Mouse (Mus musculus) heart, embryonic 16.5 days (tissue): Measurements from ENCODE around the gene Myo10. TPM values are rescaled to one million over a fixed set of nuclear protein-coding genes. Genes with fewer than 3 reads are reported as not detected.
"Not testable (repeated sequence)": the region's sequence is repeated elsewhere in the genome, so short reads cannot be mapped to it uniquely, and the experiment has no call there.

ENCODE experiments used
- ATAC-seq: fragments of 200-750 bp; cut with Nextera tagmentation; replicated peaks from 2 replicates; pipeline ENCODE4 v1.8.0; 2017; ENCODE audit warnings: moderate number of reproducible peaks; ENCODE audit not compliant: insufficient read depth, low FRiP score; ENCODE audit errors: extremely low read depth
- H3K27ac ChIP-seq: fragments of 300-500 bp; sonication (generic); 2 replicates; pipeline ENCODE4 v1.5.1; 2014; ENCODE audit warnings: mild to moderate bottlenecking, low read length, control low read depth, moderate library complexity
- H3K27me3 ChIP-seq: fragments of 300-500 bp; sonication (generic); 2 replicates; pipeline ENCODE4 v1.6.1; 2014; ENCODE audit warnings: low read length, mixed read lengths; ENCODE audit not compliant: control insufficient read depth, insufficient read depth
- H3K36me3 ChIP-seq: fragments of 300-500 bp; sonication (generic); 2 replicates; pipeline ENCODE4 v1.6.1; 2014; ENCODE audit not compliant: control insufficient read depth, insufficient read depth
- H3K4me1 ChIP-seq: fragments of 300-500 bp; sonication (generic); 2 replicates; pipeline ENCODE4 v1.6.1; 2014; ENCODE audit warnings: low read length, mixed read lengths; ENCODE audit not compliant: control insufficient read depth, insufficient read depth
- H3K4me2 ChIP-seq: fragments of 300-500 bp; sonication (generic); 2 replicates; pipeline ENCODE4 v1.6.1; 2014; ENCODE audit warnings: low read depth, mild to moderate bottlenecking, control low read depth, low read length
- H3K4me3 ChIP-seq: fragments of 300-500 bp; sonication (generic); 2 replicates; pipeline ENCODE4 v1.5.1; 2014; ENCODE audit warnings: mild to moderate bottlenecking, control low read depth, low read length
- H3K9ac ChIP-seq: fragments of 300-500 bp; sonication (generic); 2 replicates; pipeline ENCODE4 v1.6.1; 2014; ENCODE audit warnings: low read length, control low read depth
- H3K9me3 ChIP-seq: fragments of 300-500 bp; sonication (generic); replicated peaks from 2 replicates; pipeline ENCODE4 v1.6.1; 2016; ENCODE audit warnings: low read length; ENCODE audit not compliant: control insufficient read depth
- WGBS: fragments of 180-500 bp; shearing (Covaris S2); extraction: QIAGEN DNeasy Blood & Tissue Kit; methylation state at CpG from one replicate; pipeline ENCODE4 v1.1.7; 2014; 5-methylcytosine and 5-hydroxymethylcytosine counted together
- polyA plus RNA-seq: library from polyadenylated mRNA; unstranded; fragments of >200 nt; fragmentation: Nextera tagmentation; extraction: Ambion mirVana; gene quantifications from 2 replicates; pipeline ENCODE4 v1.2.1, GENCODE M21; 2015

The Myo10 gene
- polyA plus RNA-seq, 1 experiment from 2014 or later = 14.9 TPM

DNA sequence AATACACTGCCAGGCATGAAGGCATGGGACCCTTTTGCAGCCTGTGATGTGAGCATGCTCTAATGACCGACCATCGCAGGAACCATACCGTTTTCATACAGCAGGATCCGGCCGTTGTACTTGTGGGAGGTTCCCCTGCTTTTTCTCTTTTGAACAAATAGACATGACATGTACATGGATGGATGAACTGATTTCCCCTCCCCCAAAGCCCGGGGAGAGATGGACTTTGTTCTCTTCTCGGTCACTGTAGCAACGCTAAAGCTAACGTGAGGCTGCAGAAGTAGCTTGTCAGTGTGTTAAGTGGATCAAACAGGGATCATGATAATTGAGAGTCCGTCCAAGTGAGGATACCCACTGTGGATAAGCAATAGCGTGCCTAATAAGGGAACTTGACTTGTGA lies 93.7 kb downstream of the Myo10 start:
- H3K4me2 ChIP-seq = no peak overlapping the region
- no peak for ATAC-seq
- H3K4me1 ChIP-seq = peaks cover 9% of the 10 kb centered on the region
- H3K27ac ChIP-seq = no peak overlapping the region
- H3K4me3 ChIP-seq = no peak overlapping the region
- H3K36me3 ChIP-seq = no peaks in the 10 kb centered on the region
- WGBS = 70% methylated on average over 11 of the region's 11 CpGs
- no peaks in the 10 kb centered on the region for H3K9me3 ChIP-seq
- H3K9ac ChIP-seq = no peak overlapping the region
- H3K27me3 ChIP-seq = no peaks in the 10 kb centered on the region

DNA sequence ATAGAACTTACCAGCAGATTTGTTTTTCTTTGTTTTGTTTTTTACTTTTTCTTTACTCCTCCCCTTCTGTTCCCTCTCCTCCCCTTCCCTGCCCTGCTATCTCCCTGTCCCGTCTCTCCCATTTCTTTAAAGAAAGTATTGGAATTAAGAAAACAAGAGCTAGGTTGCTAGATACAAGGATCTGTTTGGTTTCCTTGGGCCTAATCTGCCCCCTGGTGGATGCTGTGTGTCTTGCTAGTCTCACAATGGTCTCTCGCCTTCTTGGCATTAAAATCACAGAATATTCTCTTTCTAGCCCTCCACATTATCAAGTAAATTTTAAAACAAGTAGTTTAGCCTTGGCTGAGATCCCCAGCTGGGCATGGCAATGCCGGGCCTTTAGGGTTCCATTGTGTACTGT lies 94.7 kb downstream of the Myo10 start:
- Histone ChIP-seq H3K4me3 (no peak overlapping the region), H3K27me3 (no peaks in the 10 kb centered on the region), H3K36me3 (no peaks in the 10 kb centered on the region), H3K4me2 (no peak overlapping the region), H3K9me3 (no peaks in the 10 kb centered on the region), H3K4me1 (peaks cover 9% of the 10 kb centered on the region), H3K27ac (no peak overlapping the region), H3K9ac (no peak overlapping the region)
- no peak; the same call in 1 of the 2 replicates for ATAC-seq
- WGBS = 24% methylated on average over 3 of the region's 3 CpGs

DNA sequence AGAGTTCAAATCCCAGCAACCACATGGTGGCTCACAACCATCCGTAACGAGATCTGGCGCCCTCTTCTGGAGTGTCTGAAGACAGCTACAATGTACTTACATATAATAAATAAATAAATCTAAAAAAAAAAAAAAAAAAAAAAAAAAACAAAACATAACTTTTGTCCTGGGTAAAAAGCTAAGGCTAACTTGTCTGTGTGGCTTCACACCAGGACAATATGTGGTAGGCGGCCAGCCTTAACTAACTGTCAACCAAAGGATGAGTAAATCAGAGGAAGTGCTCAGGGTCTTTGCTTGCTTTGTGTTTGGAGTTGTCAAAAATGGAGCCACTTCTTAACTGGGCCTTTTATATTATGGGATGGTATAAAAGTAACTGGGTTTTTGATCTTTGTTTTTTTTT lies 95.8 kb downstream of the Myo10 start:
- H3K36me3 ChIP-seq, H3K27me3 ChIP-seq, ATAC-seq, H3K9me3 ChIP-seq, H3K27ac ChIP-seq, H3K4me1 ChIP-seq, H3K9ac ChIP-seq, H3K4me3 ChIP-seq, H3K4me2 ChIP-seq: not testable (repeated sequence)
- 90% methylated on average over 1 of the region's 4 CpGs for WGBS

DNA sequence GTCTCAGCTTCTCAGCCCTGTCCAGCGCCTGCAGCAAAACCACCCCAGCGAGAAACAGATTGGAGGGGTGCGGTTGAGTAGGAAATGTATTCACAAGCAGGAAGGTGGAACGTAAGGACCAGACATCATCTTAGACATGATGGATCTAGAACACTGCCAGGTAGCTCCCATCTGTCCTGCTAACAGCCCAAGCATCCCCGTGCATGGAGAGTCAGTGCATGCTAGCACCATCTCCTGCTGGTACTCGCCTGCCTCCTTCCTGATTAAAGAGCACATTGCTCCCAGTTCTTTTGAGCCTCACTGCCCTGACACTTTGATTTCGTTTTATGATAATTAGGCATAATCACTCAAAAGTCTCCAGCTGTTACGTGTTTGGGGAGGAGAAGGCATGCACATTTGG lies 96.9 kb downstream of the Myo10 start:
- no peak overlapping the region for H3K27ac ChIP-seq
- no peak overlapping the region for H3K4me2 ChIP-seq
- H3K36me3 ChIP-seq = no peaks in the 10 kb centered on the region
- WGBS = 87% methylated on average over 8 of the region's 8 CpGs
- ATAC-seq = no peak
- no peak overlapping the region for H3K9ac ChIP-seq
- H3K27me3 ChIP-seq = no peaks in the 10 kb centered on the region
- H3K4me3 ChIP-seq = no peak overlapping the region
- H3K9me3 ChIP-seq = no peaks in the 10 kb centered on the region
- H3K4me1 ChIP-seq = peaks cover 5% of the 10 kb centered on the region; the same call in 1 of the 2 replicates

DNA sequence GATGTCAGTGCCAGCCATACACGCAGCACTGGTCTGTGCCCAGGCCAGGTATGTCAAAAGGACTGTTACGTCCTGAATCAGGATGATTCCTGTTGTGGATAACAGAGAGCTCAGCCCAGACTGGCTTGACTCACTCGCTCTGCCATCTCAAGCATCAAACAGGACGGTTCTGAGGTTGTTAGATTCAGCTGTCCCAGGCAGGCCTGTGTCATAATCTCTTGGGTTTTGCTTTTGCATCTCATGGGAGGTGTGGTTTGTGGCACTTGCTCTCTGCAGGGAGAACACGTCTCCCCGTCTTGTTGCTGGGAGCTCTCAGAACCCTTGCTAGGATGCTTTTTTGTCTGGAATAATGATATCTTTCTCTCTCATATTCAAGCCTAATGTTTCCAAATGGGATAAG lies 97.9 kb downstream of the Myo10 start:
- no peaks in the 10 kb centered on the region for H3K9me3 ChIP-seq
- H3K4me2 ChIP-seq = no peak overlapping the region
- 86% methylated on average over 6 of the region's 6 CpGs for WGBS

DNA sequence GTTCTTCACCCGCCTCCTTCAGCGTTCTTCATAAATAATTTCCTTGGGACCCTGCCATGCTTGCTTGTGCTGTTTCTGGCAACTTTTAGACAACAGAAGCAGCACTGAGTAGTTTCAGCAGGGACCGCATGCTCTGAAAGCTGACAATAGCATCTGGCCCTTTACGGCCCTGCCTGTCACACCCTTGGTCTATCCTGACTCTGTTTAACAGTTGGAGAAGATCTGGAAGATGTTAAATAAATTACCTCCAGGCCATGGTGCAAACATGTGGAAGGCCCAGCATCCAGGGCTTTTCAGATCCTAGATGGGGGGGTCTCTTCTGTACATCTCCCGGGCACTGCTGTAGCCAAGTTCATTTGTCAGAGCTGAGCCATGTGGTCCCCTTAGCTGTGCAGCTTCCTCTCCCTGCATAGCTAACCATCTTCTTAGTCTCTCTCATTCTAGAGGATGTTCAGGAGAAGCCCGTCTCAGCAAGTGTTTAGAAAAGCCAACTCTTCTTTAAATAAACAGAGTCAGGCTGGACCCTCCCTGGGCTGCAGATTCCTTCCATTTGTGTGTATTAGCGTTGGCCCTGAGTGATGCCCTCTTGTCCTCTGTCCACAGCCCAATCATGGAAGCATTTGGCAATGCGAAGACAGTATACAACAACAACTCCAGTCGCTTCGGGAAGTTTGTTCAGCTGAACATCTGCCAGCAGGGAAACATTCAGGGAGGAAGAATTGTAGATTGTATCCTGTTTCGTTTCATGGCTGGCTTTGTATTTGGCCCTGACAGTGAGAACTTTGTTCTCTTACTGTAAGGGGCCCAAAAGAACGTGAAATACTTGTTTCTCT lies 101.2 kb downstream of the Myo10 start:
- Histone ChIP-seq H3K36me3 (no peaks in the 10 kb centered on the region), H3K4me3 (no peak overlapping the region), H3K4me2 (no peak overlapping the region), H3K27me3 (no peaks in the 10 kb centered on the region), H3K9me3 (no peaks in the 10 kb centered on the region), H3K9ac (no peak overlapping the region), H3K27ac (0 out of 2 replicates have a peak overlapping the region, but pooled peaks have one; percentile 6), H3K4me1 (peaks cover 4% of the 10 kb centered on the region)
- 60% methylated on average over 12 of the region's 12 CpGs for WGBS
- ATAC-seq = peak; percentile 25; the same call in 1 of the 2 replicates

More for the DNA sequence above, 97.9 kb downstream of the Myo10 start:
- H3K36me3 ChIP-seq = no peaks in the 10 kb centered on the region
- H3K27ac ChIP-seq = no peak overlapping the region
- H3K4me3 ChIP-seq = no peak overlapping the region
- no peak for ATAC-seq
- H3K9ac ChIP-seq = no peak overlapping the region
- H3K27me3 ChIP-seq = no peaks in the 10 kb centered on the region
- H3K4me1 ChIP-seq = peaks cover 1% of the 10 kb centered on the region; the same call in 1 of the 2 replicates

DNA sequence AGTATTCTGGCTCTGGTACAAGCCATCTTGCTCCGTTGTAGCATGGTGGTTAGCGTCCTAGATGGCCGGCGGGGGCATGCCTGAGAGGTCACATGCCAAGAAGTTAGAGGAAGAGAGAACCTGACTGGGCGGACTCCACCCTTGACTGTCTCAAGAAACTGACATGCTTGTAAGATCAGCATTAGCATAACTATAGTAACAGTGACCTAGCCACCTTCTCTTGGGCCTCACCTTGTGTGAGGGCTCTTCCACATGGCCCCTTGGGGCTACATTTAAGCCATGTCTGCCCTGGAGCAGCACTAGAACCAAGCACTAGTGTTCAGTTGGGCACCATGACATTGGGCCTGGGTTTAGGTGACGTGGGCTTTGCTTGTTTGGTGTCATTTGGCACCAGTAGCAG lies 102.2 kb downstream of the Myo10 start:
- Histone ChIP-seq H3K36me3 (no peaks in the 10 kb centered on the region), H3K4me2 (no peak overlapping the region)

DNA sequence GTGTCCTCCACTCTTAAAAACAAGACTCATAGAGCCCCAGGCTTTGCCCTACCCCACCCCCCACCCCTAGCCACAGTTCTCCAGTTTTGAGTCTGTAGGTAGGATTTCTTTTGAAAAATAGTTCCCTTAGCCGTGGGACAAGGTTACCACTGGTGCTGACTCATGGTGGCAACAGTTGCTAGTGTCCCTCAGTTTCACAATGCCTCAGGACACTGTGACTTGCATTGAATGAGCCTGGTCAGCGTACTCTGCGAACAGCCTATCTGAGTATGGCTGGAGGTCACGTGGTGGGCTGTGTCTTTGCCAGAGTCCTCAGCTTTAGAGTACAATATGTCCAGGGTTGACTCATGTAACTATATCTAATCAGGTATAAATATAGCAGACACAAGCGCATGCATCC lies 104.5 kb downstream of the Myo10 start:
- no peak overlapping the region for H3K9ac ChIP-seq
- H3K27ac ChIP-seq = peak overlapping the region; percentile 57; the same call in 1 of the 2 replicates
- no peaks in the 10 kb centered on the region for H3K9me3 ChIP-seq
- H3K36me3 ChIP-seq = no peaks in the 10 kb centered on the region
- no peaks in the 10 kb centered on the region for H3K27me3 ChIP-seq
- 51% methylated on average over 5 of the region's 5 CpGs for WGBS
- H3K4me1 ChIP-seq = peaks cover 4% of the 10 kb centered on the region
- H3K4me3 ChIP-seq = no peak overlapping the region
- peak; percentile 84 for ATAC-seq
- H3K4me2 ChIP-seq = peak overlapping the region; percentile 20; the same call in 1 of the 2 replicates

More for the DNA sequence above, 102.2 kb downstream of the Myo10 start:
- no peak for ATAC-seq
- Histone ChIP-seq H3K27ac (no peak overlapping the region), H3K9ac (no peak overlapping the region), H3K9me3 (no peaks in the 10 kb centered on the region), H3K27me3 (no peaks in the 10 kb centered on the region), H3K4me3 (no peak overlapping the region), H3K4me1 (peaks cover 4% of the 10 kb centered on the region)
- WGBS = 89% methylated on average over 6 of the region's 6 CpGs

DNA sequence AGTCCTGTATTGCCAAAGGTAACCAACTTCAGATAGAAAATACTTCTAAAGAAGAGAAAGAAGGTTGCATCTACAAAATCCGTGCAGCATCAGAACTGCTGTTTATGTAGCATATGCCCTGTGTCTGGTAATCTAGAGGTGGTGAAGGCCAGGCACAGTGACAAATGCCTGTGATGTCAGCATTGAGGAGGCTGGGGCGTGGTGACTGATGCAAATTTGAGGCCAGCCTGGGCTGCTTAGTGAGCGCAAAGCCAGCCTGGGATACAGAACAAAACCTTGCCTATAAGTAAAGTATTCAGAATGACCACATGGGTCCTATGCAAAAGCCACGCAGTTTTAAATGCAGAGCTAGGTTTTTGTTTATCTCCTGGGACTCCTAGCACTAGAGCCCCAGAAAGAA lies 106.2 kb downstream of the Myo10 start:
- no peak for ATAC-seq

More for the DNA sequence above, 106.2 kb downstream of the Myo10 start:
- peaks cover 4% of the 10 kb centered on the region for H3K4me1 ChIP-seq
- no peaks in the 10 kb centered on the region; the same call in 1 of the 2 replicates for H3K36me3 ChIP-seq
- H3K4me3 ChIP-seq = no peak overlapping the region
- no peak overlapping the region for H3K9ac ChIP-seq
- H3K27ac ChIP-seq = no peak overlapping the region
- no peaks in the 10 kb centered on the region for H3K27me3 ChIP-seq
- no peak overlapping the region for H3K4me2 ChIP-seq
- WGBS = 67% methylated on average over 4 of the region's 4 CpGs
- no peaks in the 10 kb centered on the region for H3K9me3 ChIP-seq
